Mouse (Mus musculus) gastrocnemius, adult 2 months (tissue): ENCODE data around the gene Pold2. TPM values are rescaled to one million over a fixed set of nuclear protein-coding genes. Genes with fewer than 3 reads are reported as not detected.
A peak's percentile ranks its signal among the peaks of the same experiment; 100 is the strongest.

ENCODE experiments used
- DNase-seq: peaks from one replicate; pipeline ENCODE4 v3.0.0; 2022
- H3K27ac ChIP-seq: fragments of 200-600 bp; 2 replicates; pipeline ENCODE4 v1.8.1; 2022; ENCODE audit warnings: mild to moderate bottlenecking
- H3K4me3 ChIP-seq: fragments of 200-600 bp; 2 replicates; pipeline ENCODE4 v1.8.1; 2022; ENCODE audit warnings: mild to moderate bottlenecking, moderate library complexity
- CTCF ChIP-seq: fragments of 200-600 bp; IDR thresholded peaks from 2 replicates; pipeline ENCODE4 v1.8.1; 2022; ENCODE audit warnings: antibody characterized with exemption, mild to moderate bottlenecking, moderate library complexity
- intact Hi-C: fragments of 180-260 bp; cut with DNase I; formaldehyde crosslinking; loops from one replicate; pipeline ENCODE4 v1.15.1; 2025
- total RNA-seq, 2 experiments: library from RNA; stranded (reverse); gene quantifications; 2 replicates each; pipeline ENCODE4 v1.2.3; 2021

Pold2 gene
- total RNA-seq, 2 experiments from 2014 or later: 39.7 to 48.5 TPM

- H3K27ac ChIP-seq: no peak overlapping the region
- intact Hi-C loops: no loop called here
- no peak for DNase-seq
- H3K4me3 ChIP-seq: no peak overlapping the region
- TF ChIP-seq CTCF: no peak
Observed at GRCm38 (mm10) chr11:5908642-5909041, 30.6 kb upstream of the Pold2 start.

GRCm38 (mm10) chr11:5907096-5907495, 29.0 kb upstream of the Pold2 start:
- Histone ChIP-seq H3K27ac (no peak overlapping the region), H3K4me3 (no peak overlapping the region)
- no peak for TF ChIP-seq CTCF
- intact Hi-C loops: no loop called here
- DNase-seq: no peak

GRCm38 (mm10) chr11:5905778-5906518, 27.9 kb upstream of the Pold2 start:
- Histone ChIP-seq H3K27ac (no peak overlapping the region), H3K4me3 (no peak overlapping the region)
- no peak for DNase-seq
- intact Hi-C loops: no loop called here
- no peak for TF ChIP-seq CTCF

- no peak for TF ChIP-seq CTCF
- intact Hi-C loops: no loop called here
- H3K4me3 ChIP-seq: no peak overlapping the region
Observed at GRCm38 (mm10) chr11:5904871-5905270, 26.8 kb upstream of the Pold2 start.

GRCm38 (mm10) chr11:5904357-5904756, 26.3 kb upstream of the Pold2 start:
- intact Hi-C loops: no loop called here
- Histone ChIP-seq H3K4me3 (no peak overlapping the region), H3K27ac (no peak overlapping the region)
- DNase-seq: no peak
- TF ChIP-seq CTCF: no peak

More at GRCm38 (mm10) chr11:5904871-5905270, 26.8 kb upstream of the Pold2 start:
- no peak for DNase-seq
- no peak overlapping the region for H3K27ac ChIP-seq

- no peak overlapping the region for H3K4me3 ChIP-seq
- intact Hi-C loops: no loop called here
- TF ChIP-seq CTCF: no peak
- H3K27ac ChIP-seq: no peak overlapping the region
- DNase-seq: no peak
Observed at GRCm38 (mm10) chr11:5903844-5904243, 25.8 kb upstream of the Pold2 start.

- intact Hi-C loops: no loop called here
- no peak overlapping the region for H3K4me3 ChIP-seq
- TF ChIP-seq CTCF: no peak
- no peak for DNase-seq
- H3K27ac ChIP-seq: no peak overlapping the region
Observed at GRCm38 (mm10) chr11:5902390-5902789, 24.3 kb upstream of the Pold2 start.

- TF ChIP-seq CTCF: no peak
- Histone ChIP-seq H3K27ac (no peak overlapping the region), H3K4me3 (peak overlapping the region; percentile 50)
- intact Hi-C loops: no loop called here
- DNase-seq: peak; percentile 48
Observed at GRCm38 (mm10) chr11:5901950-5902349, 23.9 kb upstream of the Pold2 start.

GRCm38 (mm10) chr11:5901320-5901719, 23.2 kb upstream of the Pold2 start:
- Histone ChIP-seq H3K4me3 (no peak overlapping the region), H3K27ac (no peak overlapping the region)
- intact Hi-C loops: no loop called here
- TF ChIP-seq CTCF: no peak
- DNase-seq: no peak

GRCm38 (mm10) chr11:5899286-5899685, 21.2 kb upstream of the Pold2 start:
- TF ChIP-seq CTCF: no peak
- DNase-seq: no peak
- H3K27ac ChIP-seq: no peak overlapping the region
- no peak overlapping the region for H3K4me3 ChIP-seq
- intact Hi-C loops: no loop called here

- H3K4me3 ChIP-seq: no peak within 1 kb of the TSS
- H3K27ac ChIP-seq: no peak within 1 kb of the TSS
- TF ChIP-seq CTCF: no peak
- no peak for DNase-seq
- intact Hi-C loops: no loop called here
Observed at GRCm38 (mm10) chr11:5898531-5898930, 20.4 kb upstream of the Pold2 start, which contains the start of gene Myl7. Myl7 (minus strand) TSS chr11:5898782.

- no peak overlapping the region for H3K27ac ChIP-seq
- intact Hi-C loops: no loop called here
- TF ChIP-seq CTCF: no peak
- DNase-seq: no peak
- H3K4me3 ChIP-seq: no peak overlapping the region
Observed at GRCm38 (mm10) chr11:5897839-5898238, 19.7 kb upstream of the Pold2 start.

GRCm38 (mm10) chr11:5897230-5897629, 19.1 kb upstream of the Pold2 start:
- intact Hi-C loops: no loop called here
- TF ChIP-seq CTCF: no peak
- no peak overlapping the region for H3K4me3 ChIP-seq
- H3K27ac ChIP-seq: no peak overlapping the region
- DNase-seq: no peak

- intact Hi-C loops: no loop called here
- Histone ChIP-seq H3K27ac (no peak overlapping the region), H3K4me3 (no peak overlapping the region)
- TF ChIP-seq CTCF: no peak
- DNase-seq: no peak
Observed at GRCm38 (mm10) chr11:5893807-5894206, 15.7 kb upstream of the Pold2 start.
